In genomic region chr4:137136313-137136712, GRCm38 (mm10) we compare ENCODE assay signal across 23 mouse cellular contexts.
DNase-seq lines count a peak whose midpoint lies in the region; ATAC-seq lines count a peak whose summit lies in the region.
"Had no signal": no experiment of that assay in that cellular context is flagged by ENCODE, and none has a peak within 500 bp of the region (broad histone marks: within the 10 kb centered on the region; RNA-seq: fewer than 3 reads in every experiment).

No protein-coding gene starts in this region.

- no peak overlapping the region for H3K4me2 ChIP-seq in kidney, embryonic 14.5 days (replicated peaks; ENCODE audit: low read depth, low read length)
- H3K4me2 ChIP-seq: embryonic facial prominence, embryonic 15.5 days; forebrain, embryonic 15.5 days; heart, embryonic 11.5 days; heart, embryonic 15.5 days; hindbrain, embryonic 13.5 days had no signal

- H3K4me1 ChIP-seq in heart, embryonic 10.5 days: peaks cover 23% of the 10 kb centered on the region
- H3K4me1 ChIP-seq in kidney, embryonic 14.5 days (ENCODE audit: control insufficient read depth, insufficient read depth, low read length): peaks cover 32% of the 10 kb centered on the region

- no peak for ATAC-seq in kidney, embryonic 14.5 days (ENCODE audit: low FRiP score, low TSS enrichment)
- ATAC-seq: activated CD4-positive, CD25-positive, alpha-beta regulatory T cell, adult 4 months; CD4-positive, CD25-positive, alpha-beta regulatory T cell, adult 4 months; forebrain, embryonic 15.5 days; hindbrain, postnatal 0 days had no signal

- H3K9me3 ChIP-seq in heart, embryonic 10.5 days: no peaks in the 10 kb centered on the region
- no peaks in the 10 kb centered on the region for H3K9me3 ChIP-seq in kidney, embryonic 14.5 days (ENCODE audit: control insufficient read depth, low read length)
- H3K9me3 ChIP-seq: embryonic facial prominence, embryonic 15.5 days; forebrain, embryonic 15.5 days; G1E; heart, embryonic 15.5 days; hindbrain, embryonic 13.5 days had no signal

- no peak overlapping the region for H3K9ac ChIP-seq in kidney, embryonic 14.5 days (ENCODE audit: low read depth, low read length)
- H3K9ac ChIP-seq: embryonic facial prominence, embryonic 15.5 days; forebrain, embryonic 15.5 days; heart, embryonic 15.5 days; hindbrain, embryonic 13.5 days had no signal

- no peaks in the 10 kb centered on the region for H3K36me3 ChIP-seq in heart, embryonic 10.5 days
- H3K36me3 ChIP-seq in kidney, embryonic 14.5 days (ENCODE audit: control insufficient read depth, insufficient read depth, low read length): no peaks in the 10 kb centered on the region
- H3K36me3 ChIP-seq: embryonic facial prominence, embryonic 15.5 days; forebrain, embryonic 15.5 days; G1E; heart, embryonic 15.5 days; hindbrain, embryonic 13.5 days had no signal

- H3K4me3 ChIP-seq in heart, embryonic 10.5 days: no peak overlapping the region
- H3K4me3 ChIP-seq in kidney, embryonic 14.5 days (ENCODE audit: low read length): no peak overlapping the region
- H3K4me3 ChIP-seq: embryonic facial prominence, embryonic 15.5 days; erythroblast, embryonic 14.5 days; forebrain, embryonic 15.5 days; gastrocnemius, adult 2 months; heart, embryonic 15.5 days; hindbrain, embryonic 13.5 days had no signal

- H3K27ac ChIP-seq in heart, embryonic 10.5 days: 0 out of 2 replicates have a peak overlapping the region, but pooled peaks have one; percentile 32
- H3K27ac ChIP-seq in kidney, embryonic 14.5 days (ENCODE audit: low read depth, low read length): no peak overlapping the region; the same call in 1 of the 2 replicates
- H3K27ac ChIP-seq: embryonic facial prominence, embryonic 15.5 days; forebrain, embryonic 15.5 days; gastrocnemius, adult 2 months; heart, embryonic 15.5 days; hindbrain, embryonic 13.5 days; hindbrain, postnatal 0 days had no signal

- WGBS in heart, embryonic 10.5 days: 76% methylated on average over 4 of the region's 4 CpGs
- 57% methylated on average over 4 of the region's 4 CpGs for WGBS in kidney, embryonic 14.5 days

- no peak for DNase-seq in heart, embryonic 10.5 days (ENCODE audit: low spot score)
- DNase-seq in heart, adult 18-20 months: no peak
- peak; percentile 16 for DNase-seq in lung, postnatal 36 days
- DNase-seq in lung, postnatal 4 days: no peak
- DNase-seq in 416B (ENCODE audit: low read depth): peak; percentile 9
- peak; percentile 48 for DNase-seq in adipocyte (ENCODE audit: low spot score)
- DNase-seq: B cell, adult 2 months; cerebellum, adult 11 months; embryo, embryonic 11 days; gastrocnemius, postnatal 36 days; heart, adult 11 months had no signal

- peaks cover 77% of the 10 kb centered on the region for H3K27me3 ChIP-seq in heart, embryonic 10.5 days (ENCODE audit: insufficient read depth, poor library complexity, severe bottlenecking)
- H3K27me3 ChIP-seq in kidney, embryonic 14.5 days (ENCODE audit: control insufficient read depth, insufficient read depth, low read length): no peaks in the 10 kb centered on the region; the same call in 1 of the 2 replicates
- H3K27me3 ChIP-seq: embryonic facial prominence, embryonic 15.5 days; forebrain, embryonic 15.5 days; hindbrain, embryonic 13.5 days had no signal

Comparison
In these comparisons a context has a peak if more than half of its experiments do, and no peak if none do; other contexts are left out.
1. DNase-seq: peak in lung, postnatal 36 days (single experiment), 416B (single experiment) and adipocyte (single experiment); none in heart, embryonic 10.5 days (single experiment), heart, adult 18-20 months (0 of 2) and lung, postnatal 4 days (0 of 2).